Mouse (Mus musculus) lung, postnatal 0 days (tissue): ENCODE data around the gene Slc22a23. TPM values are rescaled to one million over a fixed set of nuclear protein-coding genes. Genes with fewer than 3 reads are reported as not detected.

Experiments used
- ATAC-seq: fragments of 200-750 bp; cut with Nextera tagmentation; 2 replicates; pipeline ENCODE4 v1.8.0; 2017; ENCODE audit warnings: moderate library complexity
- DNase-seq: peaks from one replicate; pipeline ENCODE4 v3.0.0-alpha.2; 2016; ENCODE audit warnings: low spot score
- H3K27ac ChIP-seq: fragments of 300-500 bp; sonication (generic); 2 replicates; pipeline ENCODE4 v1.5.1; 2014; ENCODE audit warnings: antibody characterized with exemption, mild to moderate bottlenecking, low read length, mixed read lengths
- H3K27me3 ChIP-seq: fragments of 300-500 bp; sonication (generic); replicated peaks from 2 replicates; pipeline ENCODE4 v1.6.1; 2014; ENCODE audit warnings: low read length, mixed read lengths; ENCODE audit not compliant: insufficient read depth
- H3K36me3 ChIP-seq: fragments of 300-500 bp; sonication (generic); 2 replicates; pipeline ENCODE4 v1.6.1; 2014; ENCODE audit warnings: low read length, mixed read lengths; ENCODE audit not compliant: insufficient read depth
- H3K4me1 ChIP-seq: fragments of 300-500 bp; sonication (generic); 2 replicates; pipeline ENCODE4 v1.6.1; 2014; ENCODE audit warnings: antibody characterized with exemption, low read depth, low read length, mixed read lengths; ENCODE audit not compliant: insufficient read depth
- H3K4me2 ChIP-seq: fragments of 300-500 bp; sonication (generic); replicated peaks from 2 replicates; pipeline ENCODE4 v1.6.1; 2014; ENCODE audit warnings: low read depth, mild to moderate bottlenecking, low read length, moderate library complexity, mixed read lengths
- H3K4me3 ChIP-seq: fragments of 300-500 bp; sonication (generic); 2 replicates; pipeline ENCODE4 v1.5.1; 2014; ENCODE audit warnings: low read depth, low read length
- H3K9ac ChIP-seq: fragments of 300-500 bp; sonication (generic); replicated peaks from 2 replicates; pipeline ENCODE4 v1.6.1; 2014; ENCODE audit warnings: low read depth, mild to moderate bottlenecking
- H3K9me3 ChIP-seq: fragments of 300-500 bp; sonication (generic); 2 replicates; pipeline ENCODE4 v1.6.1; 2016; ENCODE audit warnings: low read length, mixed read lengths
- CTCF ChIP-seq: IDR thresholded peaks from 2 replicates; pipeline ENCODE4 v1.5.1; 2016; ENCODE audit warnings: antibody characterized with exemption, mild to moderate bottlenecking
- EP300 ChIP-seq: IDR thresholded peaks from 2 replicates; pipeline ENCODE4 v1.6.1; 2016; ENCODE audit warnings: antibody characterized with exemption, mild to moderate bottlenecking, control low read depth
- WGBS: fragments of 180-500 bp; shearing (Covaris S2); extraction: QIAGEN DNeasy Blood & Tissue Kit; methylation state at CpG from one replicate; pipeline ENCODE4 v1.1.7; 2014; 5-methylcytosine and 5-hydroxymethylcytosine counted together
- polyA plus RNA-seq: library from polyadenylated mRNA; unstranded; fragments of >200 nt; fragmentation: Nextera tagmentation; extraction: Ambion mirVana; gene quantifications from 2 replicates; pipeline ENCODE4 v1.2.1, GENCODE M21; 2015

Gene Slc22a23
- polyA plus RNA-seq, 1 experiment from 2014 or later = 8.1 TPM

DNA sequence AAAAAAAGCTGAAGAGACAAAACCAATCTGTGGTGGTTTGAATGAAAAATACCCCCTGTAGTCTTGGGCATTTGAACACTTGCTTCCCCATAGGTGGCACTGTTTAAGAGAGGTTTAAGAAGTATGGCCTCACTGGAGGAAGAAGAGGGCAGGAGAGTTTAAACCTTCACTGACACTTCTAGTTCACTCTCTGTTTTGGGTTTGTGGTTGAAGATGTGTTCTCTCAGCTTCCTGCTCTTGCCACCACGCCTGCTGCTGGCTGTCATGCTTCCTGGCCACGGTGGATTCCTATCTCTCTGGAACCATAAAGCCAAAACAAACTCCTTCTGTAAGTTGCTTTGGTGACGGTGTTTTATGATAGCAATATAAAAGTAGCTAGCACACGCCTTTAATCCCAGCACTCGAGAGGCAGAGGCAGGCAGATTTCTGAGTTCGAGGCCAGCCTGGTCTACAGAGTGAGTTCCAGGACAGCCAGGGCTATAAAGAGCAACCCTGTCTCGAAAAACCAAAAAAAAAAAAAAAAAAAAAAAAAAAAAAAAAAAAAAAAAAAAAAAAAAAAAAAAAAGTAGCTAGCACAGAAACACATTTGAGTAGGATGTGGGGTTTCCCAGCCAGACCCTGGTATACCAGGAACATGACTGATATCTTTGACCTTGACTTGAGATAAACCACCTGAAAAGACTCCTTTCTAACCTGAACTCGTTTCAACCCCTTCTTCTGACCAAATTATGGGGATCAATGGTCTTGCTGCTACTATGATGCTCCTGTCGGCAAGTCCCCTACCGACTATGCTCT, 10.0 kb upstream of the Slc22a23 start:
- Histone ChIP-seq H3K9me3 (no peaks in the 10 kb centered on the region), H3K4me2 (no peak overlapping the region), H3K9ac (no peak overlapping the region), H3K36me3 (no peaks in the 10 kb centered on the region), H3K27me3 (no peaks in the 10 kb centered on the region), H3K4me1 (no peaks in the 10 kb centered on the region), H3K27ac (no peak overlapping the region), H3K4me3 (no peak overlapping the region)
- DNase-seq (no peak), ATAC-seq (no peak)
- no peak for TF ChIP-seq CTCF
- TF ChIP-seq EP300 = no peak
- WGBS = 79% methylated on average over 10 of the region's 10 CpGs

GRCm38 (mm10) chr13:34353241-34353640, 8.3 kb upstream of the Slc22a23 start:
- H3K9me3 ChIP-seq = no peaks in the 10 kb centered on the region
- no peaks in the 10 kb centered on the region for H3K27me3 ChIP-seq
- no peak overlapping the region for H3K9ac ChIP-seq
- DNase-seq = no peak
- H3K4me3 ChIP-seq = no peak overlapping the region
- no peaks in the 10 kb centered on the region for H3K36me3 ChIP-seq
- WGBS = 85% methylated on average over 7 of the region's 7 CpGs
- H3K4me1 ChIP-seq = no peaks in the 10 kb centered on the region
- H3K27ac ChIP-seq = no peak overlapping the region
- no peak overlapping the region for H3K4me2 ChIP-seq
- TF ChIP-seq CTCF (no peak), EP300 (no peak)
- no peak for ATAC-seq

DNA sequence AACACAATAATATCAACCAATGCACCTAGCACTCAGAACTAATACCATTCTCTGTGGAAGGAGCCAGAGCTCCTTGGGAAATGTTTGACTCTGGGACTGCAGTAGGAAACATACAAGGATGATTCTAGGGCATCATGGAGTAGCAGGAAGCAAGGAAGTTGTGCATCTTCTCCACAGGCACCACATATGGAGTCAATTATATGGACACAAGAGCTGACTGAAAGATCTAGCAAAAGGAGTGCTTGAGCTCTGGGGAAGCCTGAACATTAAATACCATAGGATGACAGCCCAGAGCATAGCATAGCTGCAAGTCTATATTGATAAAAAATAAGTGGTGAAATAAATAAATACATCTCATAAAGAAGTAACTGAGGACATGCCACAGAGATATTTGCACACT, 6.5 kb upstream of the Slc22a23 start:
- H3K9ac ChIP-seq = no peak overlapping the region
- no peaks in the 10 kb centered on the region for H3K36me3 ChIP-seq
- no peak overlapping the region for H3K4me3 ChIP-seq
- no peak overlapping the region for H3K27ac ChIP-seq
- H3K4me2 ChIP-seq = no peak overlapping the region
- H3K4me1 ChIP-seq = no peaks in the 10 kb centered on the region; the same call in 1 of the 2 replicates
- DNase-seq = no peak
- TF ChIP-seq CTCF (no peak), EP300 (no peak)
- no peaks in the 10 kb centered on the region for H3K27me3 ChIP-seq
- no peak for ATAC-seq
- no peaks in the 10 kb centered on the region for H3K9me3 ChIP-seq

DNA sequence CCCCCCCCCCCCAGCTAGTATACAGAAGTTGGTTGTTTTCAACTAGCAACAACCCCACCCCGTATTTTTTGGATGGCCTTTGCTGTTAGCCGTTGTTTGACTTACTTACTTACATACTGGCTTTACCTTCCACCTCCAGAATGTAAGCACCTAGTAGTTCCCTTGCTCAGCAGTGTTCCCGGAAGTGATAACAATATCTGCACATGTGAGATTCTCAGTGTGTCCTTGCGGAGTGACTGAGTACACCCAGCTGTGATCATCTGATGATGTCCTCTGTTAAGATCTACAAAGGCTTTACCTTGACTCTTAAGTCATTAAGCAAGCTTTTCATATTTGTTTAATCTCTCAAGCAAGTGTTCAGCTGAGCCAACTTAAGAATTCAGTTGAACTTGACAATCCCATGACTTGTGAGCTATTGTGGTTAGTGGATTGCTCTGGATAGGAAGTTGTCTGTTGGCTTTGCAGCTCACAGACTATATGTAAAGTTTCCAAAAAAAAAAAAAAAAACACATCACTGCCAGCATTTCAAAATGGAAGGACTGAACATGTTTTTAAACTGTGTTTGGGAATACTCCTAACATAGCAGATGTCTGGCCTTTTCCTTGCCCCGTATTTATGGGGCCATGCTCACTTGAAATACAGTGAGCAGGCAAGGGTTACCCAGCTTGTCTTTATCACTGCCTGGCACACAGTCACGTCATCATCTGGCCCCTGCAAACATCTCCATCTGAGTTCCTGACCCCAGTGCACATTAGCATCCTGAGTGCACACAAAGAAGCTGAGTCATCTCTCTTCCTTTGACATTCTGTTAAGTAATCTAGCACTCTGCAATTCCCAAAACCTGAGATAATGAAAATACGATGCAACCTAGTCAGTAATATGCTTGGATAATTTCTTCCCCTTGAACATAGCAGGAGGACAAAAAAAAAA, 3.2 kb upstream of the Slc22a23 start:
- Histone ChIP-seq H3K27me3 (no peaks in the 10 kb centered on the region), H3K9me3 (no peaks in the 10 kb centered on the region), H3K4me2 (no peak overlapping the region), H3K36me3 (no peaks in the 10 kb centered on the region), H3K4me3 (no peak overlapping the region), H3K4me1 (no peaks in the 10 kb centered on the region; the same call in 1 of the 2 replicates), H3K9ac (no peak overlapping the region), H3K27ac (no peak overlapping the region)
- no peak for ATAC-seq
- no peak for TF ChIP-seq CTCF
- DNase-seq = peak; percentile 37
- 31% methylated on average over 7 of the region's 7 CpGs for WGBS

DNA sequence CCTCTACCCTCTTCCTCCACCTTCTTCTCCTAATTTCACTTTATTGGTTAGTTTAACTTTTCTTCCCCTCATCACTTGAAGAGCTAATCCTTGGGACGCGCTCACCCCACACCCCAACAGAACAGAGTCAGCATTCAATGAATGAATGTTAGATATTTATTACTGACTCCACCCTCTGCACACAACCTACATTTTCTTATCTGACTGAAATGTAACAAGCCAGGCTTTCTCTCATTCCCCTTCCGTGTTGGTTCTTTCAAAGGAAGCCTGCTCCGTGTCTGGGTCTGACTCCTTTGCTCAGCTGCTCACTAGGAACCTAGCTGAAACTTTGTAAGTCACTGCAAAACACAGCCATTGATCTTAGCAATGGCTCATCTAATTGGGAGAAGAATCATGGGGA, 1.8 kb upstream of the Slc22a23 start:
- 42% methylated on average over 4 of the region's 4 CpGs for whole genome bisulfite sequencing
- H3K9me3 ChIP-seq = no peaks in the 10 kb centered on the region

DNA sequence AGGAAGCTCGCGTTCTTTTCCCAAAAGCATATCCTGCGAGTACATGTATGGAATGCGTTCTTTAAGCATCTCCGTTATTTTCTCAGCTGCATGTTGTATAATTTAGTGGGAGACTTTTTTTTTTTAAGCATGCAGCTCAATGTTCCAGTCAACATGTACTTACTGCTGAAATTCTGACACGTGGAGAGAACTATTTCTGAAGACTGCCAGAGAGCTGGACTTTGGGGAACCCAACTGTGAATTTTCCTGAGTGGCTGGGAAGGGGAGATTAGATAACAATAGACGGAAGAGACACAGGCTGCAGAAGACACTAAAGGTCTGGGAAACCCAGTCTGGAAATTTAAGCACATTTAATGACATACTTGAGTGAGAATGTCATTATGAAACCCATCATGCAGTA, 1.3 kb upstream of the Slc22a23 start:
- Histone ChIP-seq H3K4me1 (no peaks in the 10 kb centered on the region; the same call in 1 of the 2 replicates), H3K27ac (no peak overlapping the region), H3K4me2 (peak overlapping the region; percentile 91; the same call in 1 of the 2 replicates), H3K4me3 (no peak overlapping the region), H3K36me3 (no peaks in the 10 kb centered on the region), H3K27me3 (no peaks in the 10 kb centered on the region), H3K9ac (no peak overlapping the region), H3K9me3 (no peaks in the 10 kb centered on the region)
- WGBS = 38% methylated on average over 7 of the region's 7 CpGs
- TF ChIP-seq CTCF (no peak), EP300 (no peak)
- ATAC-seq (no peak), DNase-seq (no peak)

More for the DNA sequence above, 1.8 kb upstream of the Slc22a23 start:
- Histone ChIP-seq H3K27me3 (no peaks in the 10 kb centered on the region), H3K4me2 (no peak overlapping the region), H3K9ac (no peak overlapping the region), H3K4me3 (no peak overlapping the region), H3K27ac (no peak overlapping the region), H3K4me1 (no peaks in the 10 kb centered on the region; the same call in 1 of the 2 replicates), H3K36me3 (no peaks in the 10 kb centered on the region)
- ATAC-seq (no peak), DNase-seq (no peak)
- TF ChIP-seq EP300 (no peak), CTCF (no peak)
